Mouse (Mus musculus) cerebellum, adult 2 months (tissue): ENCODE results near the gene Prkar1b. TPM values are rescaled to one million over a fixed set of nuclear protein-coding genes. Genes with fewer than 3 reads are reported as not detected.

ENCODE experiments used
- DNase-seq, 2 experiments: peaks; one replicate each; pipeline ENCODE4 v3.0.0; 2021
- H3K27ac ChIP-seq: fragments of 200-500 bp; 2 replicates; pipeline ENCODE4 v1.5.1; 2012; ENCODE audit warnings: low read length, control low read depth, inconsistent platforms; ENCODE audit not compliant: insufficient read depth
- H3K27me3 ChIP-seq: fragments of 200-500 bp; 2 replicates; pipeline ENCODE4 v1.6.1; 2012; ENCODE audit warnings: inconsistent platforms, mild to moderate bottlenecking, low read length, moderate library complexity; ENCODE audit not compliant: control insufficient read depth, insufficient read depth
- H3K4me1 ChIP-seq: fragments of 200-500 bp; 2 replicates; pipeline ENCODE4 v1.6.1; 2011; ENCODE audit warnings: low read length; ENCODE audit not compliant: control insufficient read depth, insufficient read depth
- H3K4me3 ChIP-seq: fragments of 200-500 bp; replicated peaks from 2 replicates; pipeline ENCODE3; 2011; ENCODE audit warnings: mild to moderate bottlenecking, low read depth, low read length, control low read depth; ENCODE audit not compliant: insufficient read depth
- CTCF ChIP-seq: fragments of 200-500 bp; IDR thresholded peaks from 2 replicates; pipeline ENCODE4 v1.5.1; 2011; ENCODE audit warnings: low read depth, mild to moderate bottlenecking, control low read depth, low read length, moderate library complexity, borderline replicate concordance; ENCODE audit not compliant: insufficient read depth
- POLR2A ChIP-seq: fragments of 200-500 bp; IDR thresholded peaks from 2 replicates; pipeline ENCODE4 v1.6.1; 2011; ENCODE audit warnings: low read length, control low read depth, borderline replicate concordance; ENCODE audit not compliant: insufficient read depth
- WGBS: fragments of 180-500 bp; shearing (Covaris S2); methylation state at CpG from one replicate; pipeline ENCODE4 v1.1.7; 2018; 5-methylcytosine and 5-hydroxymethylcytosine counted together
- polyA plus RNA-seq: library from polyadenylated mRNA; depleted of rRNA; stranded (reverse); fragments of >200 nt; gene quantifications from 2 replicates; pipeline ENCODE4 v1.2.3, GENCODE M21; 2012

Gene Prkar1b
- polyA plus RNA-seq, 1 experiment = 509 TPM

DNA sequence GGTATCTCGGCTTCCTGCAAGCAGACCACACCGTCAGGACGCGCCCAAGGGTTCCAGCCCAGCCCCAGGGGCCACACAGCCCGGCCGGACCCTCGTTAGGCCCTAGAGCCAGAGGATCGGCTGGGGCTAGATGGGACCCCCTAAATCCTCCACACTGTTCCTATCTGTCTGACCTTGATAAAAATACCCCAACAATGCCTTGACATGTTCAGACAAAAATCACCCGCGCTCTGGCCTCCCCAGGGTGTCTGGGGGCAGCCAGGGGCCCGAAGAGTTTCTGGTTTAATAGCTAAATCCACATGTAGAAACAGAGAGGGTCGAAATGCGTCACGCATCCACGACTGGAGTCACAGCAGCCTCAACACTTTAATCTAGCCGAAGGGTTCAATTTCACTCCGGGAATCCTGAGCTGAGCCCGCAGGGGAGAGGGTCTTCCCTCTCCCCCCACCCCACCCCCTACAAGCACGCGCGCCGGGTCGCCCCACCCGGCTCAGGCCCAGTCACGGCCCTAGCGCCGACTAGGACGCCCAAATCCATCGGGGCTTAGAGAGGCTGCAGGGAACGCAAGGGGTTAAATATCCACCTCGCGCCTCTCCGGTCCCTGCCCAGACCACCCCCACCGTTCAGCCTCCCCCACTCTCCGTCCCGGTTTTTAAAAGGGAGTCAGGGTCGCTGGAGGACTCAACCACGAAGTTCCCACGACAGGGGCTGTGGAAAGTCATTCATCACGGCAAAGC, 156.3 kb downstream of the Prkar1b start:
- WGBS = 2% methylated on average over 40 of the region's 40 CpGs
- TF ChIP-seq CTCF = no peak
- DNase-seq = peak in 1 of 2 experiments; percentile 17
- Histone ChIP-seq H3K27me3 (peaks cover 2% of the 10 kb centered on the region; the same call in 1 of the 2 replicates), H3K4me1 (peaks cover 10% of the 10 kb centered on the region), H3K27ac (no peak overlapping the region), H3K4me3 (peak overlapping the region; percentile 61)

DNA sequence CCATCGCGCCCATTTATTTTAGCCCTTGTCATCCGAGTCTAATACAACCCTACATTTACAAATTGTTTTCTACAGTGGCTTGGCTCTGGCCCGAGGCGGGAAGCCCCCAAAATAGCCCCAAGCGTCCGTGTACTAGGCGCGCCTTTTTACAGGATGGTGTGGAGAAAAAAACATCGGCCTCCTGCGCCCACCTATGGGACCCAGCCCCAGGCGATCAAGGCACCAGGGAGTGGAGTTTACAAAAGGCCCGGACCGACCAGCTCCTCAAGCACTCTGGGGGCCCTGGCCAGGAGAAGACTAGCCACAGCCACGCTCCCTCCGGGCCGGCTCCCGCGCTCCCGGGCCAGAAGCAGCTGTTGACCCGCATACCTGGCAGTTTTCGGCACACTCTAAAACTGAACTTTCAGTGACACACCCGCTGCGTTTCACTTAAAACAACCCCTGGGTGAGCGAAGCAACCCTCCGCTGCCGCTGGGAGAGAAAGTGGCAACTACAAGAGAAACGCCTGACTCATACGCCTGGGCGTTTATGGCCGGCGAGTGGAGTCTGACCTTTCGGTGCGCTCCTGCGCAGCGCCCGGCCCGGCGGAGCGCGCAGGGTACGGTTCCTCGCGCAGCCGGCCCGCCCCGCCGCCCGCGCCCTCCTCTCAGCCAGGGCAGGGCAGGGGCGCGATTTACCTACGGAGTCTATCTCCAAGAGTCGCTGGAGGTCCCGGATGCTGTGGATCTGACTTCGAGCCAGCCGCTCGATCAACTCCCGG, 157.0 kb downstream of the Prkar1b start:
- WGBS = 25% methylated on average over 59 of the region's 59 CpGs
- TF ChIP-seq POLR2A (no peak), CTCF (no peak)
- peaks cover 6% of the 10 kb centered on the region for H3K4me1 ChIP-seq

DNA sequence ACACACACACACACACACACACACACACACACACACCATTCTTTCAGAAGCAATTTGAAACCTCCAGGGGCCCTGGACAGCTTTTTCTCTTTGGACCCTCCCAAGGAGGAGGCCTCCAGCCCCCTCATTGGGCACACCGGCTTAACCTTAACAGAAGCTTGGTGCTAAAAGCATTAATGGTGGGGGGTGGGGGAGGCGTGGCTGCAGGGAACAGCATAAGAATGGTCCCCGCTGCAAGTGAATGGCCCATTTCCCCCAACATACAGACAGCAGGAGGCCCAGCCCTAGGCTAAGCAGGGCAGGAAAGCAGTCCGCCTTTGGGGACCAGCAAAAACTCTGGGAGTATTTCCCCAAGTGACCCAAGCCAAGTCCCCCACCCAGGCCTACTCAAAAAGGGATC, 158.1 kb downstream of the Prkar1b start:
- WGBS = 88% methylated on average over 4 of the region's 4 CpGs
- Histone ChIP-seq H3K27me3 (peaks cover 2% of the 10 kb centered on the region; the same call in 1 of the 2 replicates), H3K4me3 (no peak overlapping the region), H3K4me1 (no peaks in the 10 kb centered on the region; the same call in 1 of the 2 replicates), H3K27ac (no peak overlapping the region)
- TF ChIP-seq POLR2A (no peak), CTCF (no peak)
- DNase-seq = no peak

More for the DNA sequence above, 157.0 kb downstream of the Prkar1b start:
- Histone ChIP-seq H3K4me3 (peak overlapping the region; percentile 61), H3K27ac (no peak overlapping the region), H3K27me3 (peaks cover 2% of the 10 kb centered on the region; the same call in 1 of the 2 replicates)
- peak in 1 of 2 experiments; percentile 30 for DNase-seq

DNA sequence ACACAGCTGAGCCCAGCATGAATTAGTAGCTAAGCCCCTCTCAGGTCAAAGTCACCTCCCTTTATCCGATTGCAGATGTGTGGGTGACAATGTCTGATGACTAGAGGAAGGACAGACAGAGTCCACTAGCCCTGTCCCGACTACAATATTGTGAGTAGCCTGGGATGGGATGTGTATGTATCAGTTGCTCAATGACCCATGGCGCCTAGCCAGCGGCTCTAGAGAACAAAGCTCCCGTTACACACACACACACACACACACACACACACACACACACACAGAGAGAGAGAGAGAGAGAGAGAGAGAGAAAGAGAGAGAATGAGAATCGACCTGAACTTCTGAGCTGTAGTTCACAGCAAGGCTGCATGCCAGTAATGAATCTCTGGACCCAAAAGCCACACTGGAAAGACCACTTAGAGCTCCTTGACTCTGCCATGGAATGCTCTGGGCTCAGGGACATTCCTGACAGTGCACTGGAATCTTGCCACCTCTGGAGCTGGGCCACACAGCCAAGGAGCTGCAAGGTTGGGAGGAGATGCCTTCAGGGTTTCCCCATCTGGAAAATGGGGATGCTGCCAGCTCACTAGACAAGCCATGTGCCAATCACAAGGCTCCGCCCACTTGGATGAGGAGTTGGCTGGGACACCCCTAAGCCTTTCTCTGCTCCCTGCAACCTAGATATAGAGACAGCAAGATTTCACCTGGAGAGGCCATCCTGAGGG, 159.0 kb downstream of the Prkar1b start:
- DNase-seq = peak; percentile 24 to 27
- H3K27ac ChIP-seq = no peak overlapping the region
- H3K4me1 ChIP-seq = no peaks in the 10 kb centered on the region; the same call in 1 of the 2 replicates
- H3K27me3 ChIP-seq = peaks cover 2% of the 10 kb centered on the region; the same call in 1 of the 2 replicates
- no peak overlapping the region for H3K4me3 ChIP-seq
- TF ChIP-seq CTCF = no peak
- TF ChIP-seq POLR2A = no peak
- WGBS = 63% methylated on average over 7 of the region's 7 CpGs

DNA sequence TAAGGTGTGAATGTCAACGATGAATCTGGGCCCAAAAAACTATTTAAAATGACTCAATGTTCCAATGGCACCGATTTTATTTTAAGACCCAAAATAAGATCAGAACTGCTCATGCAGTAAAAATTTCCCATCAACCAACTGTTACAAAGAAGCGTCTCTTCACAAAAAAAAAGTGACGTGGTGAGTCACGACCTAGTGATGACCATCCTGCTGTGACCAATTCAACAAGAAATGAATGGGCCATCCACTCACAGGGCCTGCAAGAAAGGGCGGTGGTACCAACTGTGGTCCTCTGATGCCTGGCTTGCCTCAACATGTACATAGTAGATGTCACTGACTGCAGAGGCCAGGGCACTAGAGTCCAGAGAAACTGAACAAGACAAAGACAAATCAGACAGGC, 160.2 kb downstream of the Prkar1b start:
- peaks cover 2% of the 10 kb centered on the region; the same call in 1 of the 2 replicates for H3K27me3 ChIP-seq
- no peak overlapping the region for H3K27ac ChIP-seq
- WGBS = 88% methylated on average over 6 of the region's 6 CpGs
- no peak overlapping the region for H3K4me3 ChIP-seq
- DNase-seq = no peak
- no peaks in the 10 kb centered on the region; the same call in 1 of the 2 replicates for H3K4me1 ChIP-seq
- no peak for TF ChIP-seq CTCF
- TF ChIP-seq POLR2A = no peak

- Histone ChIP-seq H3K4me1 (no peaks in the 10 kb centered on the region; the same call in 1 of the 2 replicates), H3K4me3 (no peak overlapping the region), H3K27ac (no peak overlapping the region), H3K27me3 (peaks cover 2% of the 10 kb centered on the region; the same call in 1 of the 2 replicates)
- no peak for TF ChIP-seq CTCF
- DNase-seq = no peak
- 38% methylated on average over 9 of the region's 9 CpGs for WGBS
Measured at GRCm38 (mm10) chr5:138988764-138989163, 161.0 kb downstream of the Prkar1b start.

DNA sequence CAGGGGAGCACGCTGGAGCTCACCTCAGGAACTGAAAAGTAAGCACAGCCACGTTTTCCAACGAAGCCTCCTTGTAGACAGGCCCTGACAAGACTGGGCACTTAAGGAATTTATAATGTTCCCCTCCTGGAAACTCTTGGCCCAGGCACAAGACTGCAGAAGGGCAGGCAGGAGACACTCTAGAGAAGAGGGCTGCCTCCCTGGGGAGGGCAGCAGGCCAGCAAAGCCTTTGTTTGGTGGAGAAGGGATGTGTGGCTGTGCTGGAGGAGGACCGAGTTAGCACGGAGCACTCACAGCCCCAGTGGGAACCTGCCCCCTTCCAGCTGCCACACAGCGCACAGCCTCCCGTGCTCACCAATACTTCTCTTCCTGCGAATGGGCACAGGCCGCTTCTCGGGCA, 161.8 kb downstream of the Prkar1b start:
- no peak overlapping the region for H3K4me3 ChIP-seq
- H3K27ac ChIP-seq = no peak overlapping the region
- TF ChIP-seq POLR2A = no peak
- no peak for TF ChIP-seq CTCF
- 73% methylated on average over 10 of the region's 10 CpGs for WGBS
- peaks cover under 1% of the 10 kb centered on the region; the same call in 1 of the 2 replicates for H3K27me3 ChIP-seq
- DNase-seq = no peak
- H3K4me1 ChIP-seq = no peaks in the 10 kb centered on the region; the same call in 1 of the 2 replicates
